Mouse (Mus musculus): ENCODE measurements around the gene Macrod1. TPM values are rescaled to one million over a fixed set of nuclear protein-coding genes. Genes with fewer than 3 reads are reported as not detected.

Macrod1 gene
- polyA plus RNA-seq, 1 experiment from 2014 or later, result 14.0 TPM

DNA sequence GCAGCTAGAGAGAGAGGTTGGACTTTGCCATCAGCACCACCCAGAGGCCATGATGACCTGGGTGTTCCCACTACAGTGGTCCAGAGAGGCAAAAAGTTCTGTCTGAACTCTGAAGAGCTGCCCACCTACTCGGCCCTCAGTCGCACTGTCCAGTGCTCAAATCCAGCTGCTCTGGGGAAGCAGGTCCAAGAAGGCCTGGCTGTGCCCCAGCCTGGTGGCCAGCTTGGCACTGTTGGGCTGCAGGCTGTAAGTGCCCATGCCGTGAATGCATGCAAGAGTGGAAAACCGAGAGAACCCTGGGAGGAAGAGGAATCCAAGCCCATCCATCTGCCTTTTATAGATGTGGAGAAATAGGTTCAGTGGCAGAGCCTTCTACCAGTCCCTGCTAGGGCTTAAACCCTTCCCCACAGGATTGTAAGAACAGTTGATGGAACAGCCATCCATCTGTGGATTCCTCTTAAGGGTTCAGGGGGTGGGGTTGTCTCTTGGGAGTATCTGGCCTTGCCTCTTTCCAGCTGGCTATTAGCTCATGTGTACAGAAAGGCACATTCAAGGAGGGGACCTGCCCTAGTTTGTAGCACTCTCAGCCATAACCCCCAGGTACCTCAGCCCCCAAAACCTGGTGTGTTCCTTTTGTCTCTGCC lies 46.9 kb downstream of the Macrod1 start:
- Histone ChIP-seq H3K27ac (ENCODE audit: low read length) (peak overlapping the region; percentile 80), H3K4me2 (ENCODE audit: low read depth, low read length) (peak overlapping the region; percentile 26), H3K4me3 (replicated peaks; ENCODE audit: low read length) (no peak overlapping the region; the same call in 1 of the 2 replicates), H3K36me3 (ENCODE audit: control insufficient read depth, insufficient read depth, low read length) (no peaks in the 10 kb centered on the region), H3K27me3 (ENCODE audit: control insufficient read depth, insufficient read depth, low read length) (no peaks in the 10 kb centered on the region), H3K9me3 (replicated peaks; ENCODE audit: control insufficient read depth, low read length) (no peaks in the 10 kb centered on the region), H3K4me1 (ENCODE audit: control insufficient read depth, insufficient read depth, low read length) (peaks cover 15% of the 10 kb centered on the region; the same call in 1 of the 2 replicates), H3K9ac (ENCODE audit: low read length) (peak overlapping the region; percentile 66)
- peak; percentile 58 for ATAC-seq (ENCODE audit: insufficient read depth, low FRiP score)
- 50% methylated on average over 4 of the region's 4 CpGs for WGBS

GRCm38 (mm10) chr19:7103993-7104401 lies 47.4 kb downstream of the Macrod1 start:
- no peaks in the 10 kb centered on the region for H3K9me3 ChIP-seq (replicated peaks; ENCODE audit: control insufficient read depth, low read length)
- ATAC-seq (ENCODE audit: insufficient read depth, low FRiP score), result peak; percentile 79
- H3K4me3 ChIP-seq (replicated peaks; ENCODE audit: low read length), result peak overlapping the region; percentile 20; the same call in 1 of the 2 replicates
- peak overlapping the region; percentile 80; the same call in 1 of the 2 replicates for H3K27ac ChIP-seq (ENCODE audit: low read length)
- WGBS, result 18% methylated on average over 19 of the region's 19 CpGs
- H3K27me3 ChIP-seq (ENCODE audit: control insufficient read depth, insufficient read depth, low read length), result no peaks in the 10 kb centered on the region
- peak overlapping the region; percentile 66 for H3K9ac ChIP-seq (ENCODE audit: low read length)
- H3K4me1 ChIP-seq (ENCODE audit: control insufficient read depth, insufficient read depth, low read length), result peaks cover 15% of the 10 kb centered on the region; the same call in 1 of the 2 replicates
- no peaks in the 10 kb centered on the region for H3K36me3 ChIP-seq (ENCODE audit: control insufficient read depth, insufficient read depth, low read length)
- H3K4me2 ChIP-seq (ENCODE audit: low read depth, low read length), result peak overlapping the region; percentile 26

DNA sequence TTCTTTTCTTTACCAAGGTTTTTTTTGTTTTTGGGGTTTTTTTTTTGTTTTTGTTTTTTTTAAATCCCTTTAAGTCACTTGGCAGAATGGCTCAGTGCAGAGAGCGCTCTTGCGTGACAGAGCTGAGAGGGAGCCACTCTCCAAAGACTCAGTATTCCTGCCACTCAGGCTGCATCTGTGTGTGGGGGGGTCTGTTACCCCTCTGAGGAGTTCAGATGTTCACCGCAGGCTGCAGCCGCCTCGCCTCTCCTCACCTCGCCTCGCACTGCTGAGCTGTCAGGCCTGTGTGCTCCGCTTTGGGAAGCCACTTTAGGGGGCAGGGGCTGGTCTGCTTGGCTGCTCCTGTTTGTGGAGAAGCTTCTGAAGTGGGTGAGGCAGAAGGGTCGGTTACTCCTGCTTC lies 48.9 kb downstream of the Macrod1 start, which contains the start of gene Flrt1:
Flrt1 (minus strand) TSS at position 186 of the 400 bp plus-strand sequence.
- H3K27ac ChIP-seq (ENCODE audit: low read length), result no peak within 1 kb of the TSS
- H3K4me2 ChIP-seq (ENCODE audit: low read depth, low read length), result no peak within 1 kb of the TSS
- H3K9me3 ChIP-seq (replicated peaks; ENCODE audit: control insufficient read depth, low read length), result no peaks in the 10 kb centered on the region
- peaks cover 24% of the 10 kb centered on the region for H3K4me1 ChIP-seq (ENCODE audit: control insufficient read depth, insufficient read depth, low read length)
- no peak within 1 kb of the TSS for H3K4me3 ChIP-seq (replicated peaks; ENCODE audit: low read length)
- ATAC-seq (ENCODE audit: insufficient read depth, low FRiP score), result no peak
- WGBS, result 73% methylated on average over 9 of the region's 9 CpGs
- H3K36me3 ChIP-seq (ENCODE audit: control insufficient read depth, insufficient read depth, low read length), result no peaks in the 10 kb centered on the region
- no peaks in the 10 kb centered on the region for H3K27me3 ChIP-seq (ENCODE audit: control insufficient read depth, insufficient read depth, low read length)
- peak within 1 kb of the TSS; percentile 66; the same call in 1 of the 2 replicates for H3K9ac ChIP-seq (ENCODE audit: low read length)

- no peaks in the 10 kb centered on the region for H3K9me3 ChIP-seq (replicated peaks; ENCODE audit: control insufficient read depth, low read length)
- WGBS, result 84% methylated on average over 2 of the region's 2 CpGs
- H3K36me3 ChIP-seq (ENCODE audit: control insufficient read depth, insufficient read depth, low read length), result no peaks in the 10 kb centered on the region
- H3K27ac ChIP-seq (ENCODE audit: low read length), result no peak overlapping the region
- no peak overlapping the region for H3K4me2 ChIP-seq (ENCODE audit: low read depth, low read length)
- no peak for ATAC-seq (ENCODE audit: insufficient read depth, low FRiP score)
- no peak overlapping the region for H3K9ac ChIP-seq (ENCODE audit: low read length)
- H3K4me3 ChIP-seq (replicated peaks; ENCODE audit: low read length), result no peak overlapping the region
- H3K27me3 ChIP-seq (ENCODE audit: control insufficient read depth, insufficient read depth, low read length), result no peaks in the 10 kb centered on the region
- peaks cover 29% of the 10 kb centered on the region for H3K4me1 ChIP-seq (ENCODE audit: control insufficient read depth, insufficient read depth, low read length)
Observed at GRCm38 (mm10) chr19:7106566-7106965, 50.0 kb downstream of the Macrod1 start.

GRCm38 (mm10) chr19:7107174-7107573 lies 50.6 kb downstream of the Macrod1 start:
- 70% methylated on average over 4 of the region's 4 CpGs for WGBS
- no peak for ATAC-seq (ENCODE audit: insufficient read depth, low FRiP score)
- H3K4me3 ChIP-seq (replicated peaks; ENCODE audit: low read length), result no peak overlapping the region
- H3K9ac ChIP-seq (ENCODE audit: low read length), result no peak overlapping the region
- H3K27me3 ChIP-seq (ENCODE audit: control insufficient read depth, insufficient read depth, low read length), result no peaks in the 10 kb centered on the region
- H3K9me3 ChIP-seq (replicated peaks; ENCODE audit: control insufficient read depth, low read length), result no peaks in the 10 kb centered on the region
- peaks cover 29% of the 10 kb centered on the region for H3K4me1 ChIP-seq (ENCODE audit: control insufficient read depth, insufficient read depth, low read length)
- H3K36me3 ChIP-seq (ENCODE audit: control insufficient read depth, insufficient read depth, low read length), result no peaks in the 10 kb centered on the region
- H3K4me2 ChIP-seq (ENCODE audit: low read depth, low read length), result no peak overlapping the region
- H3K27ac ChIP-seq (ENCODE audit: low read length), result no peak overlapping the region

- H3K9ac ChIP-seq (ENCODE audit: low read length), result no peak overlapping the region
- H3K4me2 ChIP-seq (ENCODE audit: low read depth, low read length), result no peak overlapping the region
- no peaks in the 10 kb centered on the region for H3K36me3 ChIP-seq (ENCODE audit: control insufficient read depth, insufficient read depth, low read length)
- peaks cover 30% of the 10 kb centered on the region for H3K4me1 ChIP-seq (ENCODE audit: control insufficient read depth, insufficient read depth, low read length)
- H3K27ac ChIP-seq (ENCODE audit: low read length), result no peak overlapping the region
- H3K27me3 ChIP-seq (ENCODE audit: control insufficient read depth, insufficient read depth, low read length), result no peaks in the 10 kb centered on the region
- ATAC-seq (ENCODE audit: insufficient read depth, low FRiP score), result no peak
- no peak overlapping the region for H3K4me3 ChIP-seq (replicated peaks; ENCODE audit: low read length)
- no peaks in the 10 kb centered on the region for H3K9me3 ChIP-seq (replicated peaks; ENCODE audit: control insufficient read depth, low read length)
- WGBS, result 57% methylated on average over 6 of the region's 6 CpGs
Observed at GRCm38 (mm10) chr19:7108114-7108905, 51.7 kb downstream of the Macrod1 start.

GRCm38 (mm10) chr19:7110097-7110496 lies 53.5 kb downstream of the Macrod1 start:
- Histone ChIP-seq H3K4me1 (ENCODE audit: control insufficient read depth, insufficient read depth, low read length) (peaks cover 17% of the 10 kb centered on the region), H3K27me3 (ENCODE audit: control insufficient read depth, insufficient read depth, low read length) (no peaks in the 10 kb centered on the region), H3K27ac (ENCODE audit: low read length) (peak overlapping the region; percentile 9; the same call in 1 of the 2 replicates)

DNA sequence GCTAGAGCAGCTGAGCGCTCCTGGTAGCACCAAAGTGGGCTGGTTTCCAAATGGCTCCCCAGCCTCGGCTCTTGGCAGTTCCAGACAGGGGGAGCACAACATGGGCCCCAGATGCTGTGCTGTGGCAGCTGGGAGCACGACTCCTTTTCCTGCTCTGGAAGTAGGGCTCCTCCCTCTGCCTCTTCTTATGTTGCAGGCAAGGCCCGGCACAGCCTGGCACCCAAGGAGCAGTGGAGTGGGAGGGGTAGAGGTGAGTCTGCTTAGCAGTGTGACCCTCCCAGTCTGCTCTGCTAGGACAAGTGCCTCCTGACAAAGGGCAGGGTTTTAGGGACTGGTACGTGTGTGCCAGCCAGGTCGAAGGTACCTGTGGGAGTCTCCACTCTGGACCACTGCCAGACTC lies 54.3 kb downstream of the Macrod1 start:
- H3K27me3 ChIP-seq (ENCODE audit: control insufficient read depth, insufficient read depth, low read length), result no peaks in the 10 kb centered on the region
- H3K9me3 ChIP-seq (replicated peaks; ENCODE audit: control insufficient read depth, low read length), result no peaks in the 10 kb centered on the region
- peak overlapping the region; percentile 9; the same call in 1 of the 2 replicates for H3K27ac ChIP-seq (ENCODE audit: low read length)
- H3K4me1 ChIP-seq (ENCODE audit: control insufficient read depth, insufficient read depth, low read length), result peaks cover 17% of the 10 kb centered on the region
- peak; percentile 57; the same call in 1 of the 2 replicates for ATAC-seq (ENCODE audit: insufficient read depth, low FRiP score)
- no peaks in the 10 kb centered on the region for H3K36me3 ChIP-seq (ENCODE audit: control insufficient read depth, insufficient read depth, low read length)
- WGBS, result 43% methylated on average over 6 of the region's 6 CpGs
- H3K4me3 ChIP-seq (replicated peaks; ENCODE audit: low read length), result no peak overlapping the region
- H3K9ac ChIP-seq (ENCODE audit: low read length), result 0 out of 2 replicates have a peak overlapping the region, but pooled peaks have one; percentile 6
- no peak overlapping the region for H3K4me2 ChIP-seq (ENCODE audit: low read depth, low read length)

More at GRCm38 (mm10) chr19:7110097-7110496, 53.5 kb downstream of the Macrod1 start:
- no peak for ATAC-seq (ENCODE audit: insufficient read depth, low FRiP score)
- H3K9me3 ChIP-seq (replicated peaks; ENCODE audit: control insufficient read depth, low read length), result no peaks in the 10 kb centered on the region
- H3K4me2 ChIP-seq (ENCODE audit: low read depth, low read length), result no peak overlapping the region
- no peaks in the 10 kb centered on the region for H3K36me3 ChIP-seq (ENCODE audit: control insufficient read depth, insufficient read depth, low read length)
- H3K4me3 ChIP-seq (replicated peaks; ENCODE audit: low read length), result no peak overlapping the region
- 0 out of 2 replicates have a peak overlapping the region, but pooled peaks have one; percentile 1 for H3K9ac ChIP-seq (ENCODE audit: low read length)
- 25% methylated on average over 5 of the region's 5 CpGs for WGBS

DNA sequence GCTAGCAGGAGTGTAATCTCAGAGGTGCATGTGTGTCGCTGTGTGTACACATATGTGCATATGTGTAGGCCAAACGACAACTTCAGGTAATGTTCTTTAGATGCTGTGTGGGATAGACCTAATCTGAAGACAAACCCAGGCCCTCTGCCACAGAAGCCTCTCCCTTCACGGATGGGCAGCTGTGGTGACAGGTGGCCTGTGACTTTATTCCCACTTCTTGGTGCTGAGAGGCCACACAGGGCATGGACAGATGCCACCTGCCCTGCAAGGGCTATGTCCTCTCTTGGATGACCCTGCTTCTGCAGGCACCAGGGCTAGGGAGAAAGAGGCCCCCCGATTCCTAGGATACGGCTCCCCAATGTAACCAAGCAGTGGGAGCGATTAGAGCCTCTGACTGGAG lies 54.7 kb downstream of the Macrod1 start:
- Histone ChIP-seq H3K9me3 (replicated peaks; ENCODE audit: control insufficient read depth, low read length) (no peaks in the 10 kb centered on the region), H3K27ac (ENCODE audit: low read length) (no peak overlapping the region), H3K9ac (ENCODE audit: low read length) (no peak overlapping the region), H3K4me1 (ENCODE audit: control insufficient read depth, insufficient read depth, low read length) (peaks cover 17% of the 10 kb centered on the region), H3K27me3 (ENCODE audit: control insufficient read depth, insufficient read depth, low read length) (no peaks in the 10 kb centered on the region), H3K4me2 (ENCODE audit: low read depth, low read length) (no peak overlapping the region), H3K4me3 (replicated peaks; ENCODE audit: low read length) (no peak overlapping the region), H3K36me3 (ENCODE audit: control insufficient read depth, insufficient read depth, low read length) (no peaks in the 10 kb centered on the region)
- ATAC-seq (ENCODE audit: insufficient read depth, low FRiP score), result no peak
- 75% methylated on average over 6 of the region's 6 CpGs for WGBS
